Mouse (Mus musculus) lung, postnatal 4 days (tissue): ENCODE measurements around the gene Cyp2c69.
"Not testable (repeated sequence)": the region's sequence is repeated elsewhere in the genome, so short reads cannot be mapped to it uniquely, and the experiment has no call there.

Experiments used
- DNase-seq, 2 experiments: peaks; one replicate each; pipeline ENCODE4 v3.0.0; 2021

The Cyp2c69 gene

GRCm38 (mm10) chr19:39886699-39887098 lies at the start of gene Cyp2c69:
Gene Cyp2c69, minus strand, starts transcription at chr19:39886799.
- not testable (repeated sequence) for DNase-seq

GRCm38 (mm10) chr19:39935396-39935795 lies 48.8 kb upstream of the Cyp2c69 start:
- no peak for DNase-seq

- no peak for DNase-seq
These were observed 43.4 kb upstream of the Cyp2c69 start for GRCm38 (mm10) chr19:39930032-39930431.

GRCm38 (mm10) chr19:39901656-39902055 lies 15.1 kb upstream of the Cyp2c69 start:
- DNase-seq = no peak

- DNase-seq = not testable (repeated sequence)
These were observed 3.5 kb upstream of the Cyp2c69 start for GRCm38 (mm10) chr19:39890079-39890478.

GRCm38 (mm10) chr19:39866133-39866532 lies 20.5 kb downstream of the Cyp2c69 start:
- DNase-seq = no peak

GRCm38 (mm10) chr19:39820931-39821330 lies 65.7 kb downstream of the Cyp2c69 start:
- not testable (repeated sequence) for DNase-seq

GRCm38 (mm10) chr19:39816400-39816799 lies 70.2 kb downstream of the Cyp2c69 start:
- DNase-seq = not testable (repeated sequence)

GRCm38 (mm10) chr19:39815991-39816390 lies 70.6 kb downstream of the Cyp2c69 start:
- not testable (repeated sequence) for DNase-seq

GRCm38 (mm10) chr19:39812714-39813113 lies 73.9 kb downstream of the Cyp2c69 start, which contains the start of gene Cyp2c40:
Gene Cyp2c40, minus strand, starts transcription at chr19:39812814.
- not testable (repeated sequence) for DNase-seq
